30 mouse cellular contexts compared by ENCODE assay signal in genomic region chr4:41298976-41299375, GRCm38 (mm10).
"Had no signal": no experiment of that assay in that cellular context is flagged by ENCODE, and none has a peak within 500 bp of the region (broad histone marks: within the 10 kb centered on the region; RNA-seq: fewer than 3 reads in every experiment).

No protein-coding gene starts in this region.

- H3K4me1 ChIP-seq: limb, embryonic 10.5 days; limb, embryonic 12.5 days; limb, embryonic 13.5 days; limb, embryonic 15.5 days; lung, embryonic 15.5 days; midbrain, embryonic 10.5 days; midbrain, embryonic 12.5 days; midbrain, embryonic 13.5 days; midbrain, embryonic 15.5 days; neural tube, embryonic 12.5 days had no signal

- H3K9me3 ChIP-seq: limb, embryonic 10.5 days; limb, embryonic 12.5 days; limb, embryonic 13.5 days; limb, embryonic 15.5 days; liver, embryonic 12.5 days; liver, embryonic 13.5 days; liver, embryonic 15.5 days; lung, embryonic 15.5 days; megakaryocyte, embryonic 14.5 days; midbrain, embryonic 10.5 days; midbrain, embryonic 12.5 days; midbrain, embryonic 13.5 days; midbrain, embryonic 15.5 days; neural tube, embryonic 12.5 days had no signal

- H3K4me3 ChIP-seq: limb, embryonic 10.5 days; limb, embryonic 12.5 days; limb, embryonic 13.5 days; limb, embryonic 15.5 days; liver, embryonic 12.5 days; liver, embryonic 13.5 days; liver, embryonic 15.5 days; lung, embryonic 15.5 days; megakaryocyte, embryonic 14.5 days; midbrain, embryonic 10.5 days; midbrain, embryonic 12.5 days; midbrain, embryonic 13.5 days; midbrain, embryonic 15.5 days; myocyte; neural tube, embryonic 12.5 days had no signal

- DNase-seq: left cerebral cortex, postnatal 4 days; liver; liver, embryonic 13.5 days; liver, postnatal 0 days; lung, adult 18-20 months; lung, adult 2 months; lung, embryonic 14.5 days; lung, postnatal 10 days; lung, postnatal 14 days; lung, postnatal 36 days; lung, postnatal 4 days; midbrain, embryonic 14.5 days had no signal

- H3K27me3 ChIP-seq: limb, embryonic 12.5 days; limb, embryonic 13.5 days; limb, embryonic 15.5 days; liver, embryonic 12.5 days; liver, embryonic 13.5 days; liver, embryonic 15.5 days; lung, embryonic 15.5 days; megakaryocyte, embryonic 14.5 days; midbrain, embryonic 12.5 days; midbrain, embryonic 13.5 days; midbrain, embryonic 15.5 days; neural tube, embryonic 12.5 days had no signal

- H3K9ac ChIP-seq: limb, embryonic 12.5 days; limb, embryonic 13.5 days; limb, embryonic 15.5 days; liver, embryonic 12.5 days; liver, embryonic 13.5 days; liver, embryonic 14.5 days; liver, embryonic 15.5 days; liver, postnatal 0 days; lung, embryonic 14.5 days; lung, embryonic 15.5 days; midbrain, embryonic 12.5 days; midbrain, embryonic 13.5 days; midbrain, embryonic 15.5 days; neural tube, embryonic 12.5 days had no signal

- H3K27ac ChIP-seq: limb, embryonic 10.5 days; limb, embryonic 12.5 days; limb, embryonic 13.5 days; limb, embryonic 15.5 days; liver, embryonic 12.5 days; liver, embryonic 13.5 days; liver, embryonic 14.5 days; liver, embryonic 15.5 days; lung, embryonic 15.5 days; macrophage; midbrain, embryonic 10.5 days; midbrain, embryonic 12.5 days; midbrain, embryonic 13.5 days; midbrain, embryonic 15.5 days; neural tube, embryonic 12.5 days had no signal

- H3K4me2 ChIP-seq: limb, embryonic 12.5 days; limb, embryonic 13.5 days; limb, embryonic 15.5 days; liver, embryonic 11.5 days; liver, embryonic 12.5 days; liver, embryonic 13.5 days; liver, embryonic 15.5 days; lung, embryonic 14.5 days; lung, embryonic 15.5 days; midbrain, embryonic 11.5 days; midbrain, embryonic 12.5 days; midbrain, embryonic 13.5 days; midbrain, embryonic 15.5 days; neural tube, embryonic 12.5 days had no signal
